Mouse (Mus musculus) spleen, embryonic (tissue): ENCODE results near the gene Surf1.

Experiments used
- CTCF ChIA-PET: fragments of 350-600 bp; sonication (Branson Sonifier 250); formaldehyde crosslinking; loops from one replicate; lab custom pipeline; 2022; lab: Charles Lee

Surf1 gene

DNA sequence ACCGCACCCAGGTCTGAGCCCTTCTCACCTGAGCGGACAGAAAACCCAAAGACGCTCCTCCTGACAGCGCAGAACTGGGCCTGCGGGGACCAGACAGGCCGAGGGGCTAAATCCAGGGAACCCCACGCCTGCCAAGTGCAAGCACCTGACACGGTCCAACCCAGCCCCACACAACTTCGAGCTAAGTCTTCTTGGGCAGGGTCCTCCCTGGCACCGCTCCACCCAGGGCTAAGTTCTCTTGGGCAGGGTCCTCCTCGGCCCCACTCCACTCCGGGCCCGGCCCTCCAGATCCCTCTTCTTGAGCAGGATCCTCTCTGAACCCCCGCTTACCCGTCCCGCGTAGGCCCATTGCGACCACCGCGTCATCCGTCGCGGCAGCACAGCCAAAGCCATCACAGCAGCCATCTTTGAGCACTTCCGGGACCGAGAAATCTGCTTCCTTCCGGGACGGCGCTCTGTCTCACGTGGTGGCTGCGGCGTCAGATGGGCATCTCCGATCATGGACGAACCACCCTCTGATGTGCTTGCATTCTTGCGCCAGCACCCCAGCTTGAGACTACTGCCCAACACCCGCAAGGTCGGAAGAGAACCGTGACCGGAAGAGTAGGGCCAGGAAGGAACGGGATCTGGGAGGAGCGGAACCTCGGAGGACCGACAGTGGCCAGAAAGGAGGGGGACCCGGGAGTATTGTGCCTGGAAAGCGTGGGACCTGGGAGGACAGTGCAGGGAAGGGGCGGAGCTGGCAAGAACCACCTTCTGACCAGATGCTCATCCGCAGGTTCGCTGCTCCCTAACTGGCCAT, at the start of gene Surf1, which contains the start of gene Surf2:
Surf1 (minus strand) TSS at position 604 of the 802 bp plus-strand sequence.
Surf2 (plus strand) TSS at position 441 of the 802 bp plus-strand sequence.
- CTCF ChIA-PET = interaction anchor here (1.0 kb wide), 1 partner anchor 14 kb away, joined by 3 read pairs; no protein-coding TSS in a partner anchor

DNA sequence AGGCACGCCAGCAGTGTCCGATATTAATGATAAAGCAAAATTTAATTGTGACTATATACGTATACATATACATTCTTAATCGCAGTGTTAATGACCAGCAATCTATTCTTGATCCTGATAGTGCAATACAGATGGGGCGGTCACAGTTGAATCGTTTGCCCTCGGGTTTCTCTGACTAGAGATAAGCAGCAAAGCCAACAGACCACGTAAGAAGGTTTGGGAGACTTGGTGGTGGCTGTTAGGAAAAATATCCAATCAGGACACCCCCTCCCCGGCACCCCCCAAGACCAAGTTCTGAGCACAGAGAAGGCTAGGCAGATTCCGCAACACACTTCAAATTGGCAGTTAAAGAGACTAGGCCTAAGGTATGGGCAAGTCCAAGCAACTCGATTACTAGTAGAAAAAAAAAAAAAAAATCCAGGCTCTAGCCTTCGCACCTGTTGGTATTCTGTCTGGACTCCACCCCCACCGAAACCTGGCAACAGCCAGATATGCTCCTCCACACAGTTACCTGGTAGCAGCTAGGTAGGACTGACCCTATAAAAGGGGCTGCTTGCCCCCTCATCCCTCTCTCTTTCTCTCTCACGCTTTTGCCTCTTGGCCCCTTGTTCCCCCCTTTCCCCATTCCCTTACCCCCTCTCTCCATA, 48.5 kb upstream of the Surf1 start:
- CTCF ChIA-PET = interaction anchor here (0.8 kb wide), 1 partner anchor 101 kb away, joined by 11 read pairs; no protein-coding TSS in a partner anchor

DNA sequence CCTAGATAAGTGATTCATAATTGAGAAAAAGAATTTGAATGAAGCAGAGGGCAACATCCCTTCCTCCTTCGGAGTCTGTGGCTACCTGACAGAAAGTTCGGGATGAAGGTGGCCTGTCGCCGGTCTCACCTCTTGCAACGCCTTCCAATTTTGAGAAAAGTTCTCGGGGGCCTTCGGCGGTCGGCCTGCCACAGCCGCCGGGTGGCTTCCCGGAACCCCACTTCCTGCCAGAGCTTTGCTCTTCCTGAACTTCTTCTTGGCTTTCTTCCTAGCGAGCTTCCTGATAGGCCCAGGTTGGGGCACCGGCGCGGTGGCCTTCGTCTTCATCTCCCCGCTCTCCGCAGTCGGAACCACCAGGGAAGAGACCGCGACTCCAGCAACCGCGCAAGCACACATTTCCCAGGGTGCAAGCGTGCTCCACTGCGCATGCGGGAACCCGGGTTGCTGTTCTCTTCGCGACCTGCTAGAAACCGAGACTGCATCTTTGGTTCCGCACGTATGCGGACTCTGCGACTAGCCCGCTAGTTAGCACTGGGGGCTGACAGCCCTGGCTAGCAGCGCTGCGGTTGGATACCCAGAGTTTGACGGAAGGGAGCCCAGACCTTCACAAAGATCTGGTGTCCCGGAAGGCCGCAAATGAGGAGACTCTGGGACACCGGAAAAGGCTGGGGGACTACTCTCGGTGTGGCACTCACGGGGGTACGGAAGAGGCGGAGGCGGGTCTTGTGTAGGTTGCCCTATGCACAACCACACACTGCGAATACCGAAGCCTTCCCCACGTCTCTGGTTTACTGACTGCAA, 47.8 kb upstream of the Surf1 start, which contains the start of gene Rexo4:
Rexo4 (minus strand) TSS at position 464 of the 801 bp plus-strand sequence.
- CTCF ChIA-PET = no interaction called here

DNA sequence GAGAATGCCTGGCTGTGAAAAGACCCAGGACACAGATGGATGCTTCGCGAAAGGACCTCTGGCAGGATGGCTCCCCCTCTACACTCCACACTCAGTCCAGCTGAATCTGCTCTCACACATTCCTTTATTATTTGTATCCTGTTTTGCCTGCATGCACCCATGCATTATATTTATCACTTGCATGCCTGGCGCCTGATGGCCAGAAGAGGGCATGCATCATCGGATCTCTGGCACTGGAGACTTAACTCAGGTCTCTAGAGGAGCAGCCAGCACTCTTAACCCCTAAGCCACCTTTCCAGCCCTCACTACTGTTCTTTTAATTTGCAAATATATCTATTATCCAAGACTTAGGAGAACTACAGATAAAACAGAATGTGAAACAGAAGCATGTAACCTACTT, 44.4 kb upstream of the Surf1 start:
- CTCF ChIA-PET = no interaction called here

DNA sequence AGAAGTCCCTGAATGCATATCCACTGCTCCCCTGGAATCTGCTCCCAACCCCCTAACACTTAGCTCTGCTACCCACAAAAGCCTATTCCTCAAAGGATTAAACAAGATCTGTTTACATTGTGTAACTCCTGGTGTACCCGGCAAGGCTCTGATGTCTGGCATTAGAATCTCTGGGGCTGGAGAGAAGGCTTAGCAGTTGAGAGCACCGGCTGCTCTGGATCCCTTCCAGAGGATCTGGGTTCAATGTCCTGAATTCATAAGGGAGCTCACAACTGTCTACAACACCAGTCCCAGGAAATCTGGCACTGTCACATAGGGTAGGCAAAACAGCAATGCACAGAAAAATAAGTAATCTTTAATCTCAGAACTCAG, 41.1 kb upstream of the Surf1 start:
- CTCF ChIA-PET = no interaction called here

DNA sequence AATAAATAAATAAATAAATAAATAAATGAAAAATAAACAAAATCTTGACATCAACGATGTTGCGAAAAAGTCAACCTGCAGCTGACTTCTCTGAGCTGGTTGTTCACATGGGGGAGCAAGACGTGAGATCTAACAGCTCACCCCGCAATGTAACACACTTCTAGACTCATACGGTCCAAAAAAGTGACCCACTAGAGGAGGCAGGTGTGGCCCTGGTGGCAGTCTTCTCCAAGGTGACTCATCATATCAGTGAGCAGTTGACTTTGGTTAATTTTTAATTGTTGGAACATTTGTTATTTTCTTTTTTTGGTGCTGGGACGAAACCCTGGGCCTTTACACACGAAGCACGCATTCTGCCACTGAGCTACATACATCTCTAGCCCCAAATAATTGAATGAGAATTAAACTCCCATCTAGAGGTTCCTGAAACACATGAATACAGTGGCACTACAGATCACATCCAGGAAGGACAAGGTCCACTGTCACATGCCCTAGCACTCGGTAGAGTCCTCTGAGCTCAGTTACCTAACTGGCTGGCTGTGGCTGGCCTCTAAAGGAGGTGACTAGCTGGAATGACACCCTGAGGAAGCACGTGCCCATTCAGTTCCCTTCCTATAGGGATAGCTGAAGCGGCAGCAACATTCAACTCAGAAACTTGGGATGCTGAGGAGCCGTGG, 40.6 kb upstream of the Surf1 start:
- CTCF ChIA-PET = no interaction called here

DNA sequence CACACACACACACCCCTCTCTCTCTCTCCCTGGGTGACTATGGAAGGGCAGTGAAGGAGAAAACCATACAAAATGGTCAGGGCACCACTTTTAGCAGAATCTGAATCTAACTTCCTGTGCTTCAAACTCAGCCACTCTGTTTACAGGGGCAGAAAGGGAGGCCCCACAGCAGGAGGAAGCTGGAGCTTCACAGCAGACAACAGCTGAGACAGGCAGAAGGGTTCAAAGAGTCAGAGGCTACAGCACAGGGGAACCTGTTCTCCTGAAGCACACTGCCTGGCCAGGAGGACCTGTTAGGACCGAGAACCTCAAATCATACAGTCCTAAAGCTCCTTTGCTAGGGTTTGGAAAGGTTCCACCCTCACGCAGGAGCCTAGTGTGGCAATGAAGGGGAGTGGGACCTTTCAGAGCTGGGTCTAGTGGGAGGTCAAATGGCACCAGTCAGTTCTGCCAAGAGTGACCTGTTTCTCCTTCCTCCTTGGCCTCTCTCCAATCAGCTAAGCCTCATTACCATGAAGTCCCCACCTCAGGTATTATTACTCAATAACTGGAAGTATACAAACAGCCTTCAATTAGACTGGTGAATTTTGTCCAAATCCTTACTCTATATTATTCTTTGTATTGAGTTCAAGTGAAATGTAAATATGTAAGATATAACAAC, 38.5 kb upstream of the Surf1 start:
- CTCF ChIA-PET = interaction anchor here (0.8 kb wide), 1 partner anchor 28 kb away, joined by 3 read pairs; no protein-coding TSS in a partner anchor

DNA sequence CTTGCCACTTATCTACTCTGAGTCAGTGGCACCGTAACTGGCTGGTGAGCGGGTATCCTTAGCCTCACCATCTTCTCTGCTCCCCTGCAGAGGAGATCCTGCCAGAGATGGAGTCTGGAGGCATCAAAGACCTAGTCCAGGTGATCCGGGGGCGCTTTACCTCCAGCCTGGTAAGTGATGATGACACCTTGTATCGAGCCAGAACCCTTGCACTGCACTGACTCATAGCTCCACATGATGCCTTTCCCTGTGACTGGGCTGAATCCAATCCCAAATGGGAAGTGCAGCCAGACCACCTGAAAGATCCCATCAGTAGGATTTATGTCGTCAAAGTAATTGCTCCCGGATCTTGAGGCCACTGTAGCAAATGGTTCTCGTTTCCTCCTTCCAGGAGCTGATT, 36.5 kb upstream of the Surf1 start:
- CTCF ChIA-PET = no interaction called here

DNA sequence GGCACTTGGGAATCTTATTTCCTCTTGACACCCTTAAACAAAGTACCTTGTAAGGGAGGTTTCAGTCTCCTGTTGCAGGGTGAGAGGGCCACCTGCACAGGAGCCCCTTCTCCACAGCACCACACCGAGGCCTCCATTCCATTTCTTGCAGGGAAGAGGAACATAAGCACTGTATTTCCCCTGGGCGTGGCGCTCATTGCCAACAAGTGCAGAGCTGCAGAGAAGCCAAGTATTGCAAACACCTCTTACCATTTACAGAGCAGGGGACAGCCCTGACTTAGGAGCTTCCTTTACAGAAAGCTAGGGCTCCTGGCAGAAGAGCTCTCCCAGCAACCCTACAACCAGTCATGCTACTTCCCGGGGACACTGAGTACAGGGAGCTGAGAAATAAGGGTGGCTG, 35.9 kb upstream of the Surf1 start:
- CTCF ChIA-PET = no interaction called here

DNA sequence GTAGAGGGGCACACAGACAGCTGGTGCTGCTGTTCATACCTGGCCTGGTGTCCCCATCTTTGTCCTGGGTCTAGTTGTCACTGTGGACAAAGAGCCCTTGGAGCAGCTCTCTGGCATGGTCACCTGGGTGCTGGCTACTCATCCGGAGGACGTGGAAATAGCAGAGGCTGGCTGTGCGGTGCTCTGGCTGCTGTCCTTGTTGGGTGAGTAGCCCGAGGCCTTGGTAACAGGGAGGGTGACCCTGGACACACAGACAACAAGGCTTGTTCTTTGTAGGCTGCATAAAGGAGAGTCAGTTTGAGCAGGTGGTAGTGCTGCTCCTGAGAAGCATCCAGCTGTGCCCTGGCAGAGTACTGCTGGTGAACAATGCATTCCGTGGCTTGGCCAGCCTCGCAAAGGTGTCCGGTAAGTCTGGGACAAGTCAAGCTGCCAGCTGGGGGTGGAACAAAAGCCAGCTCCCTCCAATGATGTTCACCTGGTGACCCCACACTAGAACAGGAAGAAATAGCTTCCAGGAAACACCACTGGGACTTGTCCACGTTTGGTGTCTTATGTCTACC, 35.1 kb upstream of the Surf1 start:
- CTCF ChIA-PET = no interaction called here

DNA sequence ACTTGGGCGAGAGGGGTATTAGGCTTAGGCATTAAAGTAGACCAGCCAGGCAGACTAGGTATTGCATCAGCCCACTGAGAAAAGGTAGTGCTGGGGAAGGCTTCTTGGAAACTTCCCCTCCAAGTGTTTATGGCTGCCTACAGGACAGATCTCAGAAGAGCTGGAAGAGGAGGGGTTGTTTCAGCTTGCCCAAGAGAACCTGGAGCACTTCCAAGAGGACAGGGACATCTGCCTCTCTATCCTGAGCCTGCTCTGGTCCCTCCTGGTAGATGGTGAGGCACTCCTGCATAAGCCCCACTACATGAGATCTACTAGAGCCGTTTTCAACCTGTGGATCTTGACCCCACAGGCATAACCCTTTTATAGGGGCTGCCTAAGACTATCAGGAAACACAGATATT, 34.1 kb upstream of the Surf1 start:
- CTCF ChIA-PET = no interaction called here

DNA sequence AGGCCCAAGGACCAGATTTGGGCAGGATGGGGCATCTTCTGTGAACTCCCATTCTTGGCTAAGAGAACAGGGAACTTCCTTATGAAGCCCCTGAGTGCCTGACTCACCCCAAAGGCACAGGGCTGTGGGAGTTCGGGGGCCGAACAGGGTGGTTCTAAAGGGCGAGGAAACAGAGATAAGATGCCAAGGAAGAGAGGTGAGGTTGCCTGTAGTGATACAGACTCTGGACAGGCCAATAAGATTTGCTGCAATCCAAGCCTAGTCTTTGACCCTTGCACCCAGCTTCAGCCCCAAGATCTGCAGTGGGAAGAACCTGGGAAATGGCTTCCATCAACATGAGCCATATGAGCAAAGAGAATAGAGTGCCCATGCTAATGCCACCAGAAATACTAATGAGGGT, 26.9 kb upstream of the Surf1 start:
- CTCF ChIA-PET = no interaction called here

DNA sequence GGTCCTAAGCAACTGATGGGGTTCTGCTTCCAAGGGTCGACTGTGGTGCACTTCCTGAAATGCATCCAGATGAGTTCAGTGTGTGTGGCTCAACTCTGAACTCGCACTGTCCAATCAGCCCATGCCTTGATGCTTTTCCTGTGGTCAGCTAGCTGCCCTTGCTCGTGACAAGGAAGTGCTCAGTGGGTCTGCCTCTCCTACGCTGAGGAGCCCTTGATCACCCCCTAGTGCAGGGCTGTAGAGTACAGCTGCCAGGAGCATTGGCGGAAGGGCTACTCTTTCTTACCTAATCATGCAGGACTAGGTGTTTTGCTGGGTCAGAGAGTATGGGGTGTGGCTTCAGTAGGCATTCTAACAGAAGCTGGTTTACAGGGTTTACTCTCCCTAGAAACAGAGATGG, 25.2 kb upstream of the Surf1 start:
- CTCF ChIA-PET = no interaction called here

DNA sequence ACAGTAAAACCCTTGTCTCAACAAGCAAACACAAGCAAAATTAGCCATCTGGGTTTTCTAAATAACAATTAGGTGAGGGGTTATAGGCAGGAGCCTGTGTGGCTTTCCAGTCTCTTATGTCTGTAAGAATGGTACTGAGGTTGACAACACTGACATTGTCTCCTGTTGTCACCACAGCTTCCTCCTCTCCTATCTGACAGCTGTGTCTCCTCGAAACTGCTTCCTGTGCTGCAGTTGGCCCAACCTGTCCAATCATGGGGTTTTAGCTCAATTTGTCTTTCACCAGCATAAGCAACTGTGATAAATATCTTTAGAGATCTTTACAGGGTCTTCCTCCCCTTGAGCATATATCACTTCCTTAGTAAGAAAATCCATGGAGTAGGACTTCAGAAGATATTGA, 20.1 kb upstream of the Surf1 start:
- CTCF ChIA-PET = interaction anchor here (0.8 kb wide), 1 partner anchor 499 kb away, joined by 3 read pairs; no protein-coding TSS in a partner anchor

DNA sequence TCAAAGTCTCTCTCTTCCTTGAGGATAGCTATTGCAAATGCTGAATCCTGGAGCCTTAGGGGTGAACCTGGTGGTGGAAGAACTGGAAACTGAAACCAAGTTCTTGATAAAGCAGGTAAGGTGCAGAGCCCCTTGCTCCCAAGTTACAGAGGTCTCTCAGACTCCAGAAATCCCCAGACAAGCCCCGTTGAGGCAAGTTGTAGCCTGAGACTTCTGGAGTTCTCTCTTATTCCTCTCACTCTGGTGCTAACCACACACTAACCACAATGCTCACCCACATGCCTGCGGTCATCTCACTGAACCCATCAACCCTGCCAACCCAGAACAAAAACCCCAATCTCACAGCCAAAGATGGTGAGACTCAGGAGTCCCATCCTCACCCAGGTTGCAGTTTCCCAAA, 19.0 kb upstream of the Surf1 start:
- CTCF ChIA-PET = interaction anchor here (0.7 kb wide), 1 partner anchor 370 kb away, joined by 4 read pairs; no protein-coding TSS in a partner anchor

DNA sequence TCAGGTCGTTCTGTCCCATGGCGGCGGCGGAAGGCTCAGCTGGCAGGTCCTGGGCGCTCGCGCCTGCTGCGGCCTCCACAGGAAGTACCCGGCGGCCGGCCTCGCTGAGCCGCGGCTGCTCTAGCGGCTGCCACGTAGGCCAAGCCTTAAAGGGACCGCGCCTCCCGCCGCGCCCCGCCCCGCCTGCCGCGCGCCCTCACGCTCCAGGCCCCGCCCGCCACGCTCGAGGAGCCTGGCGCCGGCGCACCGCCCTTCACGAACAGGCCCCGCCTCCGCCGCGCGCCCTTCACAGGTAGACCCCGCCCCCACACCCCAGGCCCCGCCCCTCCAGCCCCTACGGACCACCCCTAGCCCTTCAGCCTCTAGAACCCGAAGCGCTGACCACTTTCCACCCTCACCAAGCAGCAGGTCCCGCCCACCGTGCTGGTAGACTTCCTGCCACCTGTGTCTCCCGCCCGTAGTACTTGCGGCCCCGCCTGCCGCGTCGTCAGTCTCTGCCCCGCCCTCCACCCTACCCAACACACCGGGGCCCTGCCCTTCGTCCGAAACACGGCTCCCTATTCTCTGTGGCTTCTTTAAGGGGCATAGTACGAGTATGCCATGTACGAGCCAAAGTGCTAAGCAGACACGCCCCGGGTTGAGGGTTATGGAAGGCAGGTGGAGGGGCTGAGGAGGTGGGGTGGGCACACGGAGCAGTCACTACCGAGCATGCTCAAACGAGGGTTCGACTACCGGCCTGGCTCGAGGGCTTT, 17.1 kb upstream of the Surf1 start, which contains the start of the genes Surf4 and Stkld1:
Surf4 (minus strand) TSS at position 625 of the 752 bp plus-strand sequence.
Stkld1 (plus strand) TSS at position 744 of the 752 bp plus-strand sequence.
- CTCF ChIA-PET = interaction anchor here (0.6 kb wide), 1 partner anchor 15 kb away, joined by 3 read pairs; no protein-coding TSS in a partner anchor

DNA sequence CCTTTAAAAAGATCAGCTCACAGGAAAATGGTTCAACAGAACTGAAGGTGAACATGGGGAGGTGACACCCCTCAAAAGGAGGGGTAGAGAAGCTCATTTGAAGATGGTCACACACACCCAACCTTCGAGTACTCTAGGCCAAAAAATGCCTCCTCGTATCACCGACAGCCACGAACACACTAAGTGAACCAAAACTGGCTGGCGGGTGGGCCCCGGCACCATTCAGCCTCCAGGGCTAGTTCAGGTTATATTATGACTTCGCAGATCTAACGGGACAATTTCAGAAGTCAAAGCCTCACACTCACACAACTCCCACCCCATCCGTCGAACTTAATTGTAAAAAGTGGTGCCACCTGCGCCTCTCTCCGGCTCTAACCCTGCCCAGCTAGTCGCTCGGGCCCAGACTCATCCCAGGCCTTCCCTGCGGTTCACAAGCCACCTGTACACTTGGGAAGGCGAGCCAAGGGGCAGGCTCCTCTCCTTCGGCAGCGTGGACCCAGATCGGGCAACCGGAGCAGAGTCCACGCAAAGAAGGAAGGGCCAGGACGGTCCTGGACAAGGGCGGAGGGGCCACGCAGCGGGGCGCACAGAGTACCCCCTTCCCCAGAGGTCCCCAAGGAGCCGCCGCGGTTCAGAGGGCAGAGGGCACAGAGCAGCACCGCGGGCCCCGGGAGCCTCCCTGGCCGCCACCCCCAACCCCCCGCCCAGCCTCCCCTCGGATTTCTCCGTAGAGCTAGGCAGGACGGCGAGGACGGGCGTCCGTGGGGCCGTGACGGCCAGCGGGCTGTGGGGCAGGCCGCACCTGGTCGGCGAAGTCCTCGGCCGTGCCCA, 16.4 kb upstream of the Surf1 start:
- CTCF ChIA-PET = interaction anchor here (0.6 kb wide), 1 partner anchor 14 kb away, joined by 3 read pairs; no protein-coding TSS in a partner anchor

DNA sequence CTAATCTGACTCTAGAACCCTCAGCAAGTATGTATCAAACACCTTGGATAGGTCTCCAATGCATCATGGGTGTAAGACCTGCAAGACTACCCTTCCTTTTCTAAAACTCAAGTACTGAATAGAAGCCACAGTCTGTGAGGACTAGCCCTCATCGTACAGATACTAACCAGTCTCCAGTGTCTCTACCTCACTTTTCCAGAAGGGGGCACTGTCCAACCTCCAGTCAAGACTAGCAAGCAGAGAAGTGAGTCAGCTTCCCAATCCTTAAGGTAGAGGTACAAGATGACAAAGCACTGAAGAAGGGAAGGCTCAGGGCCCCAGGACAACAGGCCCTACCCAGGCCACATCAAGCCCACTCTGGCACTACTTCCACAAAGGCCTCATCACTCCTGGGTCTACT, 14.1 kb upstream of the Surf1 start:
- CTCF ChIA-PET = interaction anchor here (0.6 to 1.0 kb wide), 2 partner anchors 14 to 108 kb away, joined by 3 read pairs; partner anchors contain the start of gene Surf1
